Mouse (Mus musculus): ENCODE measurements around the gene Cav2. TPM values are rescaled to one million over a fixed set of nuclear protein-coding genes. Genes with fewer than 3 reads are reported as not detected.

The Cav2 gene
- 207 TPM for polyA plus RNA-seq (2014; fragmentation: Illumina TruSeq; extraction: RNeasy Lipid Tissue Mini Kit (QIAGEN cat#74804); ENCODE audit: insufficient read depth, low read depth, low replicate concordance)

DNA sequence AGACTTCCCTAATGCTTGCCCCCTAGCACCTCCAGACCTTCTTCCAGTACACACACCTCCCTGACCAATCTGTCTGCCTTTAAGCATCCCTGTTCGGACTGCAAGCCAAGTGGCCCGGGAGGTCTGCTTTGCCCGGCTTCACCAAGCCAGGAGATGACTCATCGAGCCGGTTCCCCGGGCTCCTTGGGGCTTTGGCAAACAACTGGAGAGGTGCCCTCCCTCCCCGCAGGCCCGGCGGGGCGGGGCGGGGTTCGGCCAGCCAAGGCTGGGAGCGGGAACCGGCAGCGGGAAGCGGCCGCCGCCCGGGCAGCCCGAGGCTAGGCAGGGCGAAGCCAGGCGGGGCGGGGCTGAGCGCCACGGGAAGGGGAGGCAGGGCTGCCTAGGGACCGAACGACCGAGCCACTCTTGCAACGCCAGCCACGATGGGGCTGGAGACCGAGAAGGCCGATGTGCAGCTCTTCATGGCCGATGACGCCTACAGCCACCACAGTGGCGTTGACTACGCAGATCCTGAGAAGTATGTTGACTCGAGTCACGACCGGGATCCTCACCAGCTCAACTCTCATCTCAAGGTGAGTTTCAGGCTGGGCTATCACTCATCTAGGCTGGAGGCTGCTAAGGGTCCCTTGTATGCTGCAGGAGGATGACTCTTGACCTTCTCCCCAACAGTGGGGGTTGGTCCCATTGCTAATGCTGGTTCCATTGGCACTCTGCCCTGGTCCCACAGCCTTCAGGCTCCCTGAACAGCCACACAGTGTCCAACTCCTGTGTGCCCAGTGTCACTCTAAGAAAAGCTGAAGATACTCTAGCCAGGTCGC lies at the start of gene Cav2:
Cav2 (plus strand) TSS at position 247 of the 818 bp plus-strand sequence.

DNA sequence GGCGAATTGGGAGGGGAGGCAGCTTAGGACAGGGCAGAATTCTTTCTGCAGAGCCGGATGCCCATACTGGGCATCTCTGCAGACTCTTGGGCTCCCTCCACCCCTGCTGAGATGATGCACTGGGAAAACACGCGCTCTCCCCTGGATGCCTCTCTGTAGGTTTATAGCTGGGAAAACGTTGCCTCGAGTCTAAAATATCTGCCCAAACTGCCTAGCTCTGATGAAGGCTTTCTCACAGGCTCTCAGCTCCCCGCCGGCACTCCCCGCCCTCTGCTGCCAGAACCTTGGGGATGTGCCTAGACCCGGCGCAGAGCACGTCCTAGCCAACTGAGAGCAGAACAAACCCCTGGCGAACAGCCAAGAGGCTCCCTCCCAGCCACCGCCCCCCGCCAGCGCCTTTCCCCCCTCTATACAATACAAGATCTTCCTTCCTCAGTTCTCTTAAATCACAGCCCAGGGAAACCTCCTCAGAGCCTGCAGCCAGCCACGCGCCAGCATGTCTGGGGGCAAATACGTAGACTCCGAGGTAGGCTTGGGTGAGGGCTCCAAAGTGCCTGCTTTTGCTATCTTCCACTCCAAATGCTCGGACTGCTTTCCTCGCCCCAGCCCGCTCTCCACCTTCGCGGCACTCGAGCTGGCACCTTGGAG lies 25.1 kb downstream of the Cav2 start, which contains the start of gene Cav1:
Cav1 (plus strand) TSS at position 382 of the 648 bp plus-strand sequence.

Other genes with a start within 250 kb of the Cav2 start
- 18.8 TPM for gene Tes, start 216.0 kb upstream of the Cav2 start, polyA plus RNA-seq (2014; fragmentation: Illumina TruSeq; extraction: RNeasy Lipid Tissue Mini Kit (QIAGEN cat#74804); ENCODE audit: insufficient read depth, low read depth, low replicate concordance)
- gene Cav1, start 25.1 kb downstream of the Cav2 start, polyA plus RNA-seq (2014; fragmentation: Illumina TruSeq; extraction: RNeasy Lipid Tissue Mini Kit (QIAGEN cat#74804); ENCODE audit: insufficient read depth, low read depth, low replicate concordance), result 545 TPM
- 12.8 TPM for gene Met, start 182.6 kb downstream of the Cav2 start, polyA plus RNA-seq (2014; fragmentation: Illumina TruSeq; extraction: RNeasy Lipid Tissue Mini Kit (QIAGEN cat#74804); ENCODE audit: insufficient read depth, low read depth, low replicate concordance)